Mouse (Mus musculus): ENCODE results near the gene Nfatc3. TPM values are rescaled to one million over a fixed set of nuclear protein-coding genes. Genes with fewer than 3 reads are reported as not detected.
"Not testable (repeated sequence)": the region's sequence is repeated elsewhere in the genome, so short reads cannot be mapped to it uniquely, and the experiment has no call there.

Nfatc3 gene
- polyA plus RNA-seq (2017; shearing (Covaris generic)) = 10 to 100 TPM; 35.1 to 41.7 (median 37.1) TPM

DNA sequence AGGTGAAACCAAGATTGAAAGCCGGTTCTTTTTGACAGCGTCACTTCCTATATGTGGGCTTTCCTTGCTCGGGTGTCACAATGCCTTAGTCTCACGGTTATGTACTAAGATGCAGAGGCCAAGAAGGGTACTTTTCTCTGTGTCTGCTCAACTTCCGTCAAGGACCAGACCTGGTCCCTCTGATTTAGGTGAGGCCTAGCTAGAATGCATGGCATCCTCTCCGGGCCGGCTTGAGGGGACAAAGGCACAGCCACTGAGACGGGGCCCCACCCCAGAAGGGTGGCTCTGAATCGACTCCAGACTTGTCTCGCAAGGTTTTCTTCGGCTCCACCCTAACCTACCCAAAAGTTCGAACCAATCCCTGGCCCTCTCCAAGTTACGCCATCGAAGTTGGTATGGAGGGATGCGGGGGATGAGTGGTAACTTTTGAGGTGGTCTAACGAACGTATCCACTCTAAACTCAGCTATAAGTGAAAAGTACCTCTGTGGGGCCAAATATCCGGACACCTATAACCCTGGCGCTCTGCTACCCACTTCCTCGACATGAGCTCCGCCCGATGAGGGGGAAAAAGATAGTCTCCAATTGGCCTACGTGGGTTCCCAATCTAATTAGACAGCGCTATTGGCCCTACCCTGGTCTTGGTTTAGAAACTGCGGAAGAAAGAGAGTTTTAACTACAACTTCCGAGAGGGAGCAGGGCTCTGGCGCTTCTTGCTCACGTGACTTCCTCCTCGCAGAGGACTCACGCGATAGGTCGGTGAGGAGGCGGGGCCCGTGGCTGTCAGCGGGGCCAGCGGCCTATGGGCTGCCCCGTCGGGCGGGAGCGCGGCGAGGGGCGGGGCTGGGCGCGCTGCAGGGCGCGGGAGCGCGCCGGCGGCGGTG is at the start of gene Nfatc3:
TSS of gene Nfatc3 (plus strand) at position 110 of the 882 bp plus-strand sequence.
- peak; percentile 77 for ATAC-seq

DNA sequence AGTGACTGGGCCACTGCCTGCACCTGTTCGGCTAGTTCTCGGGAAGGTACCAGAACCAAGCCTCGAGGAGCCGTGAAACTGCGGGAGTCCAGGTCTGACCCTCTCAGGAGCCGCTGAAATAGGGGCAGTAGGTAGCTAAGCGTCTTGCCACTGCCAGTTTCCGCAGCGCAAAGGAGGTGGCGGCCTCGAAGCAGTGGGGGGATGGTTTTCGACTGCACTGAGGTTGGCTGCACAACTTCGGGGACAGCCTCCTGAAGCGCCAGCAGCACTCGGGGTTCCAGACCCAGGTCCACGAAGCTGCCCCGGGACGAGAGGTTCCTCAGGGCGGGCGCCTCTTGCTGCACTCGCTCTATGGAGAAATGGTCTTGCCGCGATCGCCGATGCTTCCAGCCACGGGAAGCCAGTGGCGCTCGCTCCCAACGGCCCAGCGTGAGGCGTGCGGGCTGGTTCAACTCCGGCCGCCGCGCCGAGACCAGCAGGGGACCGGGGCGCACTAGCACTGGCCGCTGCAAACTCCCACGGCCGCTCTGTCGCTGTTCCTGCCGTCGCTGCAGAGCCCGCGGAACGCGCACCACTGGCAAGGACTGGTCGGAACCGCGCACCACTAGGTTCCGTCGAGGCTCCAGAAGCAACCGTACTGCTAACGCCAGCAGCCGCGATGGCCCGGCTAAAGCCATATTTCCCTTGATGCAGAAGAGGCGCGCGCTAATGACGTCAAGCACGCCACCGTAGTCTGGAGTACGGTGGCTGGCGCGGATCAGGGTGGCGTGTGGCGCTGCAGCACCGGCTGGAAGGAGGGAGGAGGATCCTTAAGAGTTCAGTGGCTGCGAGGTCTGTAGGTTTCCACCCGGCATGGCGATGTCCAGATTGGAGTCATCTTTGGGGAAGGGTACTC is 47.6 kb upstream of the Nfatc3 start:
- peak; percentile 82 for ATAC-seq

DNA sequence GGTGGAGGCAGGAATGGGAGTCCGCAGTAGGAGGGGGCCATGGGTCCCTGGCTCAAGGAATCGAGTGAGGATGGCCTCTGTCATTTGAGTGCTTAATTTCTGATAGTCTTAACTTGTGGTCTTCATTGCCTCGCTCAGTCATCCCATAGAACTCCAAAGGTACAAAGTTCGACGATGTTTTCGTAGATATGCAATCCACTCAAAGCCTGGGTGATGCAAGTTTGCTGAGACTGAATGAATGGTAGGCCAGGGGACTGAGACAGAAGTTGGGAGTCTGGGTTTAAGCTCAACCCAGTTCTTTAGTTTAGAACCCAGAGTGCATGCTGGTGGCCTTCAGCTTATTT is 47.0 kb upstream of the Nfatc3 start, which contains the start of gene Ddx28:
TSS of gene Ddx28 (minus strand) at position 240 of the 344 bp plus-strand sequence.
- no peak for ATAC-seq

DNA sequence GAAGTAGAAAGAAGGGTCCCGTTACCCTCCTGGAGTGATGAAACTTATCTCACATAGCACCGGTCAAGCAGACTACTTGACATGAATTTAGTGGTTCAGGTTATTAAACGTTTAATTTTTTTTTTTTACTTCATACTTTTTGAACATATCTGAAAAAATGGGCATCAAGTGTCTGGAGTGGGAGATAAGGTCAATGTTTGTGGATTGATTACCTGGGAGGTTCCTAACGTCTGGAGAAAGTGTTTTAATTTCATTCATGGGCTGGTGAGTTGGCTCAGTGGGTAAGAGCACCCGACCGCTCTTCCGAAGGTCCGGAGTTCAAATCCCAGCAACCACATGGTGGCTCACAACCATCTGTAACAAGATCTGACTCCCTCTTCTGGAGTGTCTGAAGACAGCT is 46.4 kb upstream of the Nfatc3 start:
- ATAC-seq = not testable (repeated sequence)

GRCm38 (mm10) chr8:106016284-106016683 is 42.4 kb upstream of the Nfatc3 start:
- no peak for ATAC-seq

- peak; percentile 90 for ATAC-seq
Observed at GRCm38 (mm10) chr8:106017130-106017529, 41.5 kb upstream of the Nfatc3 start.

- ATAC-seq = no peak
Observed at GRCm38 (mm10) chr8:106018039-106018438, 40.6 kb upstream of the Nfatc3 start.

GRCm38 (mm10) chr8:106022483-106022882 is 36.2 kb upstream of the Nfatc3 start:
- ATAC-seq = peak; percentile 92

GRCm38 (mm10) chr8:106038721-106039120 is 19.9 kb upstream of the Nfatc3 start:
- ATAC-seq = no peak

DNA sequence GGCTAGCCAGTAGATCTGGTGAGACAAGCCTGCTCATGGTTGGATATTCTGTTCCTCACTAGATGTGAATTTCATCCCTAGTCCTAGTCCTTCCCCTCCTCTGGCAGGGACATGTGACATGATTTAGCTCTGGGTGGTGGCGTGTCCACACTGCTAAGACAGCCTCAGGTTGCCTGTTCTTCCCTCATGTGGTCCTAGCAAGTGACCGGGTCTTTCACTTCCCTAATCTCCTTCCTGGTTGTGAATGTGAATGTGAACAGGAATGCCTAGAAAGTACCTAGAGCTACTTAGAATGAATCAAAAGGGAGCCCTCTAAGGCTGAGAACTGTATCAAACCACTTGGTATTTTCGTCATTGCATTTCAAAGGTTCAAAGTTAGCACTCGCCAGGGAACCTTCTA is 19.0 kb upstream of the Nfatc3 start:
- no peak for ATAC-seq

DNA sequence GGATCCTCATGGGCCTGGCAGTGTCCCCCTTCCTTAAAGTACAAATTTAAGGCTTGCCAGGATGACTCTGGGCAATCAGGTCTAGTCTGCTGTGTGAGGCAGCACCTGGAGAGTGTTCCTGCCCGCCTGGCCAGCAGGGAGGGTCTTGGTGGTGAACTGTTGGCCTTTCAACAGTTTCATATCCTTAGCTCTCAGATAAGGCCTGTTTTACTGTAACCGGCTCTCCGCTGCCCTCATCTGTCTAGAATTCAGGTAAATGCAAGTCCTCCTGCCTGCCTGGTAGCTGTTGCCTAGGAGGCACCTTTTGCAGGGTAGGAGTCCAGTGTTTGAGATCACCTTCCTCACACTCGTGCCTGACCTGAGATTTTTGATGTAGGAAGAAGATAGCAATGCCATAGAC is 18.4 kb upstream of the Nfatc3 start:
- no peak for ATAC-seq

- ATAC-seq = no peak
Observed at GRCm38 (mm10) chr8:106043055-106043454, 15.6 kb upstream of the Nfatc3 start.

DNA sequence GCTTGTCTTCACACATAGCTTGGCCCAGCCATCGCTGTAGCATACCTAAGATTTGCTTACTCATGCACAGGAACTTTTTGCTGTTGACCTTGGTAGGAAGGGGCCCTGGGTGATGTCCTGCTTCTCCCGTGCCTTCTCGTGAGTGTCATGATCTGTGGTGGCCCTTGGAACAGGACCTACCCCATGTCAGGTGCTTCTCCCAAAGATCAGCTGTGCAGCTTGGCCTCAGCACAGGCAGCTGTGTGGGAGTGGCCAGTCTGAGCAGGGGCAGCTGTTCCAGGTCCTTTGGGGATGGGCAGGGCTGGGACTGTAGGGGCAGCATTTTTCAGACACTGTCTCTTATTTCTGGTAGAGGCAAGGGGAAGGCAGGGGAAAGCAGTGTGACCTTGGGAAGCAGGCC is 14.5 kb upstream of the Nfatc3 start:
- no peak for ATAC-seq

GRCm38 (mm10) chr8:106046872-106047559 is 11.6 kb upstream of the Nfatc3 start:
- no peak for ATAC-seq

DNA sequence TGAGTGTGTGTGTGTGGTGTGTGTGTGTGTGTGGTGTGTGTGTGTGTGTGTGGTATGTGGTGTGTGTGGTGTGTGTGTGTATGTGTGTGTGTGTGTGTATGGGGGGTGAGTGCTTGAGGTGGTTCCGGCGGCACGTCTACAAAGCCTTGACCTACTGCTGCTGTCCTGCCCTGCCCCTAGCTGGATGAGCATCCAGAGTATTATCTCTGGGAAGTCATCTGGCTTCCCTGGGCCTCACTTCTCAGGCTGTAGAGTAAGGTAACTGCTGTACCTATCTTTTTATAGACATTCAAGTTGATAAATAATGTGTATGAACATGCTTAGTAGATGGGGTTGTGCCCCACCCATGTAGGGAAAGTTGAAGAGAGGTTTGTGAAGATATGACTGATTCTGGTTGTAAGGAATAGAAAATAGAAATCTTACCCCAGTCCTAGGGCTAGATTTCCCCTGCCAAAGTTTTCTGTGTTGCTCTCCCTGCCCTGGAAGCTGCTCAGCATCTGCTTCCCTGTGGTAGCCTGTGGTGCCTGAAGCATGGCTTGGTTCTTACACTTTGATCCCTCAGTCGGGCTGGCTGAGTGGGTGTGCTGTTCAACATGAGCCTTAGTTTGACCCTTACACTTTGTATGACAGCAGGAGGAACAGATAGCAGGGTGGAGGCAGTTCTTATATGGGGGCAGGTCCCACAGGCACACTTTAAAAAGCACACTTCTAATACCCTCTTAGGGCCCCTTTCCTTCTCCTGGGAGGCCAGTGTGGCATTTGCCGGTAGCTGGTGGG is 10.6 kb upstream of the Nfatc3 start:
- no peak for ATAC-seq

DNA sequence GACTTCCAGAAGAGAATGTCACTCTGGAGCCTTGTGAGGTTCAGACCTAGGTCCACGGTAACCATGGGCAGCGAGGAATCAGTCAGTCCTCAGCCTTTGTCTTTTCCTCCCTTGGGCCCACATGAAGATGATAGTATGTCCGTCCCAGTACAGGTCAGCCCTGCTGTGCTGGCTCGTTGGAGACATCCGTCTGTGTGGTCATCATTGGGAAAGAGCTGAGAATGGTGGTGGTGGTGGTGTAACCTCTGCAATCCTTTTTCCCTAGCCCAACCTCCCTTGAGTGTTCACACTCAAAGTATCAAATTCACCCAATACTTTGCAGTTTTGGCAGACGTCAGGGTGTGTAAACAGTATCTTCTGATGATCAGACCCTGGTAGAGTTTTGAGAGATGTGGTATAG is 8.8 kb upstream of the Nfatc3 start:
- ATAC-seq = no peak

- ATAC-seq = no peak
Observed at GRCm38 (mm10) chr8:106051068-106051467, 7.6 kb upstream of the Nfatc3 start.

- peak; percentile 47 for ATAC-seq
Observed at GRCm38 (mm10) chr8:106052510-106053089, 6.0 kb upstream of the Nfatc3 start.

DNA sequence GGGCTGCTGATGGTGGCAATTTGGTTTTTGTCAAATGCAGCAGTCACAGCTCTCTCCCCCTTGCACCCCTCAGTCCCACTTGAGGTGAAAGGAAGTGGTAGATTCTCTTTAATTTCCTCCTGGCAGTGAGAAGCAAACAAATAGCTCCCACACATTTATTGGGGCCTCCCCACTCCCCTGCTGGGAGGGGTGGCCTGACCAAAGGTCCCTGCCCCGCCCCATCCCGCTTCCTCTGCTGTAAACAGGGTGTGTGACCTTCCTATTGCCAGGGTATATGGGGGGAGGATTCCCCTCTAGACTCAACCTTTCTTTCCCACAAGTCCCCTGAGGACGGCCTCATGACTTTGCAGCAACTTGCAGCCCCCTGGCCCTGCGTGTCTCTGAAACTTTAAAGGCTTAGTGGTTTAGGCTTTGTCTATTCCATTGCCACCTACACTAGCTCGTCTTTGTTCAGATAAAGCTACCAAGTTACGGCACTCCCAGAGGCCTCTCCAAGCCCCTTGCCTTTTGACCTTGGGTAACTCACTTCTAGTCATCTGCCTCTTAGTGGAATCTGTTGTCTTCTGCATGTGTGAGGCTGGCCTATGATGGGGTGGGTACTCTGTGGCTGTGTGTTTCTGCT is 4.3 kb upstream of the Nfatc3 start:
- peak; percentile 60 for ATAC-seq

DNA sequence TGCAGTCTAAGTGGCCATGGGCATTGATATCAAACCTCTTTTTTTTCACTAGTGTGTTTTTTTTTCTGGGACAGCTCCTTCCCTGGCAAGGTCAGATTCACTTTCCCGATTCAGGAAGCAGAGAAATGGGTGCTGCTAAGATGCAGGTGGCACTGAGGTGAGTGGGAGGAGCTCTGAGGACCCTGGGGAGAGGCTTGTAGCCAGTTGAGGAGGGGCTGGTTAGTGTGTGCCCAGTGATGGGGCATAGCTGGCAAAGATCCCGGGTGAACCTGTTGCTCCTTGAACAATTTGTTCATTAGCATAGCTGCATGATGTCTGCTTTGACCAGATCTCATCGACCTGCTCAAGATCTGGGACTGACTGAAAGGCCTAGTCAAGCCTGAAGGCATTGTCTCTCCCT is 3.6 kb upstream of the Nfatc3 start:
- no peak for ATAC-seq

DNA sequence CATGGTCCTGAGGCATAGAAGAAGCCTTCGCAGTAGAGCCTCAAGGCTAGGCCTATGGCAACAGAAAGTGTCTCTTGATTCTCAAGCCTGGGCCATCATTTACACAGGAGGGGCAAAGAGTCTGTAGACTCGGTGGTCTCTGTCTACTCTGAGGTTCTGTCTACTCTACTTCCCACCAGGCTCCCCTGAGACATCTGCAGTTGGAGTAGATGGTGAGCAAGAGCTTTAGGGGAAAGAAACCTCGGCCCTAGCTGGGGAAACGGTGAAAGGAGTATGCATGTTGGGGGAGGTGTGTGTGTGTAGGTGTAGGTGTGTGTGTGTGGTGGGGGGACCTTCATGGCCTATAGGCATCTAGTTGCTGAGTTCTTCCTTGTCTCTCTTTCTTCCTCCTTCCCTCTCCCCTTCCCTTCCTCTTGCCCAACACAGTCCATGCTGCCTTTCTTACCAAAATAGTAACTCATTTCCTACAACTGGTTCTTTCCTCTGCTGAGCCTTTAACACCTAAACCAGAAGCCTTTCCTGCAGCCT is 2.1 kb upstream of the Nfatc3 start:
- no peak for ATAC-seq

All from inflammation-experienced regulatory T-cells, adult 6 months (primary cell).